Mouse (Mus musculus) central nervous system, embryonic 11.5 days (tissue): ENCODE measurements around the gene Micu1. TPM values are rescaled to one million over a fixed set of nuclear protein-coding genes. Genes with fewer than 3 reads are reported as not detected.

Experiments used
- polyA plus RNA-seq: library from polyadenylated mRNA; depleted of rRNA; stranded (reverse); fragments of >200 nt; gene quantifications from 2 replicates; pipeline ENCODE4 v1.2.3, GENCODE M21; 2012; rRNA removed

The Micu1 gene
- 66.0 and 93.5 TPM in 2 replicates for polyA plus RNA-seq

GRCm38 (mm10) chr10:59702207-59703032 lies at the start of gene Micu1:
Gene Micu1, plus strand, starts transcription at chr10:59702477.

GRCm38 (mm10) chr10:59879255-59880028 lies 177.2 kb downstream of the Micu1 start, which contains the start of gene Dnajb12:
Gene Dnajb12, plus strand, starts transcription at chr10:59879556.

Other genes starting within 250 kb of the Micu1 start
- gene Gm10322, start 86.4 kb upstream of the Micu1 start, polyA plus RNA-seq, result not detected in 2 replicates
- gene Mcu, start 85.8 kb upstream of the Micu1 start, polyA plus RNA-seq, result 7.3 and 16.0 TPM in 2 replicates
- 24.6 and 30.1 TPM in 2 replicates for gene Dnajb12, start 177.1 kb downstream of the Micu1 start, polyA plus RNA-seq
- 65.4 and 65.5 TPM in 2 replicates for gene Ddit4, start 249.4 kb downstream of the Micu1 start, polyA plus RNA-seq